Mouse (Mus musculus) myocyte (in vitro differentiated cells): ENCODE results near the gene Dnajc15. TPM values are rescaled to one million over a fixed set of nuclear protein-coding genes. Genes with fewer than 3 reads are reported as not detected.

Experiments used
- H3K27me3 ChIP-seq: one replicate; pipeline ENCODE4 v1.6.1; 2011; ENCODE audit not compliant: control insufficient read depth, insufficient read depth, insufficient read length
- H3K36me3 ChIP-seq: one replicate; pipeline ENCODE4 v1.6.1; 2011; ENCODE audit not compliant: control insufficient read depth, insufficient read depth
- H3K4me2 ChIP-seq: one replicate; pipeline ENCODE4 v1.6.1; 2011; ENCODE audit warnings: low read depth, control low read depth
- H3K4me3 ChIP-seq: one replicate; pipeline ENCODE4 v1.5.1; 2011; ENCODE audit warnings: mild to moderate bottlenecking, control low read depth, moderate library complexity
- H3K79me2 ChIP-seq: one replicate; pipeline ENCODE4 v1.6.1; 2011; ENCODE audit not compliant: control insufficient read depth, insufficient read depth
- H3ac ChIP-seq: one replicate; pipeline ENCODE4 v1.6.1; 2011; ENCODE audit not compliant: control insufficient read depth, insufficient read length
- CEBPB ChIP-seq: IDR thresholded peaks from 2 replicates; pipeline ENCODE4 v1.6.1; 2011; ENCODE audit warnings: mild to moderate bottlenecking, moderate library complexity; ENCODE audit not compliant: poor library complexity, insufficient read depth, severe bottlenecking
- E2F4 ChIP-seq: IDR thresholded peaks from one replicate; pipeline ENCODE4 v1.6.1; 2011; ENCODE audit warnings: mild to moderate bottlenecking, control low read depth, moderate library complexity; ENCODE audit not compliant: insufficient read depth
- MAX ChIP-seq: IDR thresholded peaks from one replicate; pipeline ENCODE4 v1.6.1; 2011; ENCODE audit warnings: low read depth, mild to moderate bottlenecking, control low read depth
- MYOD1 ChIP-seq, 3 experiments: IDR thresholded peaks; one replicate each; pipeline ENCODE4 v1.6.1; 2011; ENCODE audit warnings: control low read depth in 2 of 3, low read depth in 2 of 3, mild to moderate bottlenecking in 2 of 3, moderate library complexity in 1 of 3; ENCODE audit not compliant: insufficient read length in 2 of 3, control insufficient read depth in 1 of 3
- MYOG ChIP-seq, 3 experiments: IDR thresholded peaks; one replicate each; pipeline ENCODE4 v1.6.1; 2011; ENCODE audit warnings: control low read depth in 2 of 3, low read depth in 2 of 3, mild to moderate bottlenecking in 2 of 3; ENCODE audit not compliant: insufficient read length in 2 of 3, control insufficient read depth in 1 of 3, insufficient read depth in 1 of 3
- POLR2A ChIP-seq: IDR thresholded peaks from one replicate; pipeline ENCODE4 v1.6.1; 2011; ENCODE audit warnings: low read depth, mild to moderate bottlenecking, control low read depth, moderate library complexity; ENCODE audit not compliant: insufficient read length
- POLR2AphosphoS2 ChIP-seq: IDR thresholded peaks from one replicate; pipeline ENCODE4 v1.6.1; 2011; ENCODE audit warnings: low read depth, control low read depth; ENCODE audit not compliant: insufficient read length
- REST ChIP-seq: IDR thresholded peaks from one replicate; pipeline ENCODE4 v1.6.1; 2011; ENCODE audit warnings: mild to moderate bottlenecking, control low read depth, moderate library complexity; ENCODE audit not compliant: insufficient read depth, insufficient read length
- SRF ChIP-seq: IDR thresholded peaks from one replicate; pipeline ENCODE4 v1.6.1; 2011; ENCODE audit warnings: low read depth; ENCODE audit not compliant: control insufficient read depth, insufficient read length
- TCF12 ChIP-seq: IDR thresholded peaks from one replicate; pipeline ENCODE4 v1.6.1; 2011; ENCODE audit warnings: mild to moderate bottlenecking, control low read depth; ENCODE audit not compliant: poor library complexity, insufficient read depth, severe bottlenecking
- TCF3 ChIP-seq: IDR thresholded peaks from one replicate; pipeline ENCODE4 v1.6.1; 2011; ENCODE audit warnings: low read depth, control low read depth; ENCODE audit not compliant: insufficient read length
- USF1 ChIP-seq: IDR thresholded peaks from one replicate; pipeline ENCODE4 v1.6.1; 2011; ENCODE audit warnings: low read depth, mild to moderate bottlenecking, control low read depth, moderate library complexity
- polyA plus RNA-seq: library from polyadenylated mRNA; unstranded; fragments of >200 nt; fragmentation: generic; extraction: Trizol; gene quantifications from one replicate; pipeline ENCODE4 v1.2.1, GENCODE M21; 2012; ENCODE audit warnings: missing spikeins

Dnajc15 gene
- polyA plus RNA-seq, 1 experiment, result 74.7 TPM

- Histone ChIP-seq H3K79me2 (no peaks in the 10 kb centered on the region), H3K4me3 (no peak overlapping the region), H3K4me2 (no peak overlapping the region), H3K36me3 (no peaks in the 10 kb centered on the region), H3ac (no peak overlapping the region), H3K27me3 (no peaks in the 10 kb centered on the region)
- TF ChIP-seq SRF (no peak), REST (no peak), MAX (no peak), E2F4 (no peak), MYOG (IDR thresholded peaks at IDR 0.05; ENCODE audit: control insufficient read depth in 1 of 3, insufficient read depth in 1 of 3, insufficient read length in 2 of 3, low read depth in 2 of 3) (no peak), USF1 (no peak), POLR2A (no peak), CEBPB (no peak), TCF3 (no peak), MYOD1 (IDR thresholded peaks at IDR 0.05; ENCODE audit: control insufficient read depth in 1 of 3, insufficient read length in 2 of 3, low read depth in 2 of 3) (no peak), TCF12 (no peak)
These were observed 78.4 kb downstream of the Dnajc15 start for GRCm38 (mm10) chr14:77796506-77796905.

- no peaks in the 10 kb centered on the region for H3K36me3 ChIP-seq
- H3K79me2 ChIP-seq, result no peaks in the 10 kb centered on the region
- H3ac ChIP-seq, result no peak overlapping the region
- no peak overlapping the region for H3K4me3 ChIP-seq
- no peak overlapping the region for H3K4me2 ChIP-seq
- no peaks in the 10 kb centered on the region for H3K27me3 ChIP-seq
- TF ChIP-seq MYOD1 (IDR thresholded peaks at IDR 0.05; ENCODE audit: control insufficient read depth in 1 of 3, insufficient read length in 2 of 3, low read depth in 2 of 3) (no peak), MYOG (IDR thresholded peaks at IDR 0.05; ENCODE audit: control insufficient read depth in 1 of 3, insufficient read depth in 1 of 3, insufficient read length in 2 of 3, low read depth in 2 of 3) (no peak), USF1 (no peak)
These were observed 79.7 kb downstream of the Dnajc15 start for GRCm38 (mm10) chr14:77795240-77795639.

DNA sequence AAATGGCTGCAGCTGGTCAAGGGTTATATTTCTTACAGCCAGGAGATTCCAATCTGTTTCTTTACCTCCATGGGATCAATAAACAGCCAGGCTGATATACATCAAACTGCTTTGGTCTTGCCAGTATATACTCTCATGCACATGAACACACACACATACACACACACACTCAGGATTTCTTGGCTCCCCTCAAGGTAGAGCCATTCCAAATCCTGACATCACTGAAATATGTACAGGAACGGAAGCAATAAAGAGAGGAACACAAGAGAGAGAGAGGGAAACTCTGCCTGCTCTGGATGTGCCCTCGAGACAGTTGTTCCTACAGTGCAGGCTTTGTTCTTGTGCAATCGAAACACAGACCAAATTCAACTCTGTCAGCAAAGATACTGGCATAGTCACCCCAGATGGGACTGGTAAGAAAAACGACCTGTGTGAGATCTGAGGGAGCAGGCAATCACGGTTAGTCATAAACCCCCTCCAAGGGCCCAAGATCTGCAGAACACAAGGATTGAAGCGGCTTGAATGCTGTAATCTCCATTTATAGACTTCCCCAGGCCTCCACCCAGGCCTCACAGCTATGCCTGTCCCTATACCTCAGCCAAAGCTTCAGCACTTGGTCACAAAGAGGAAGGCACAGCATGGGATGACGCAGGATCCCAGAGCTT, 80.5 kb downstream of the Dnajc15 start:
- Histone ChIP-seq H3K36me3 (no peaks in the 10 kb centered on the region), H3K4me3 (no peak overlapping the region), H3K79me2 (no peaks in the 10 kb centered on the region), H3K27me3 (no peaks in the 10 kb centered on the region), H3K4me2 (no peak overlapping the region), H3ac (no peak overlapping the region)
- no peak for TF ChIP-seq POLR2AphosphoS2
- TF ChIP-seq MAX, result no peak
- no peak for TF ChIP-seq CEBPB
- TF ChIP-seq POLR2A, result no peak
- no peak for TF ChIP-seq SRF
- TF ChIP-seq TCF12, result no peak
- TF ChIP-seq REST, result no peak
- no peak for TF ChIP-seq TCF3

GRCm38 (mm10) chr14:77792998-77793397, 81.9 kb downstream of the Dnajc15 start:
- Histone ChIP-seq H3K4me2 (no peak overlapping the region), H3K36me3 (no peaks in the 10 kb centered on the region), H3K27me3 (no peaks in the 10 kb centered on the region), H3ac (no peak overlapping the region), H3K4me3 (no peak overlapping the region), H3K79me2 (no peaks in the 10 kb centered on the region)
- no peak for TF ChIP-seq REST
- TF ChIP-seq USF1, result no peak
- no peak for TF ChIP-seq MYOD1 (IDR thresholded peaks at IDR 0.05; ENCODE audit: control insufficient read depth in 1 of 3, insufficient read length in 2 of 3, low read depth in 2 of 3)
- TF ChIP-seq MYOG (IDR thresholded peaks at IDR 0.05; ENCODE audit: control insufficient read depth in 1 of 3, insufficient read depth in 1 of 3, insufficient read length in 2 of 3, low read depth in 2 of 3), result no peak
- TF ChIP-seq TCF12, result no peak
- TF ChIP-seq POLR2A, result no peak
- no peak for TF ChIP-seq POLR2AphosphoS2

DNA sequence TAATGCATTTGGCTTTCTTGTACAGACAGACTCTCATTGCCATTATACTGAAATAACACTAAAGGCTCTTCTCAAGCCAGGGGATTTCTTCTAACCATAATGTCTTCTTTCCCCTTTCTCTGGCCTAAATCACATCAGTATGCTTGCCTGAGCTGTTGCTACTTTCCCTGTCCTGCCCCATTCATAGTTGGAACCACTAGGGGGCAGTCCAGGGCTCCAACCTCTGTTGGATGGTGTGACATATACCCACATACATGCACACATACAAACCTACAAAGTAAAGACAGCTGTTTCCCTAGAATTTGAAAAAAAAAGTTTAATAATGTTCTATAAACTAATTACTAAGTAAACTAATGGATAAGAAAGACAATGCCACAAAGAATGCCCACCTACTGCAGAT, 91.7 kb downstream of the Dnajc15 start:
- Histone ChIP-seq H3K79me2 (no peaks in the 10 kb centered on the region), H3K4me2 (no peak overlapping the region), H3K36me3 (no peaks in the 10 kb centered on the region), H3K4me3 (no peak overlapping the region), H3K27me3 (no peaks in the 10 kb centered on the region), H3ac (no peak overlapping the region)
- no peak for TF ChIP-seq POLR2AphosphoS2
- TF ChIP-seq TCF12, result no peak

DNA sequence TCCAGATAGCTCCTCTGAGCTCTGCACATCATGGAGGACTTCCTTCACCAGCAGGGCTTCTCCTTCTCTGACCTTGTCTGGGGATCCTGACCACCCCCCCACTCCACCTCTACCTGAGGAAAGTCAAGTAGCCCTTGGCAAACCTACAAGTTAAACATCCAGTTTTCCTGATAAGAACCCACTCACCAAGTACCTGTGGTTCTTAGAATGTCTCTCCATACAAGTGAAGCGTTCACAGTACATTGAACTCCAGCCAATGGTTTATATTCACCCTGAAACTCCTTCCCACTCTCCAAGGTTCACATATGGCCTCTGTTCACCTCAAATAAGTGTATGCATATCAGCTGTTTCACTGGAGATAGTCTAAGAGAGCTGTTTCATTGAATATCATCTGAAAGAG, 97.6 kb downstream of the Dnajc15 start:
- no peak overlapping the region for H3K4me3 ChIP-seq
- H3K4me2 ChIP-seq, result no peak overlapping the region
- no peak overlapping the region for H3ac ChIP-seq
- no peaks in the 10 kb centered on the region for H3K36me3 ChIP-seq
- no peaks in the 10 kb centered on the region for H3K79me2 ChIP-seq
- no peaks in the 10 kb centered on the region for H3K27me3 ChIP-seq
- TF ChIP-seq MAX, result no peak
- TF ChIP-seq POLR2A, result no peak
- TF ChIP-seq TCF12, result no peak
- TF ChIP-seq CEBPB, result no peak
- no peak for TF ChIP-seq REST
- TF ChIP-seq MYOG (IDR thresholded peaks at IDR 0.05; ENCODE audit: control insufficient read depth in 1 of 3, insufficient read depth in 1 of 3, insufficient read length in 2 of 3, low read depth in 2 of 3), result no peak
- TF ChIP-seq E2F4, result no peak
- TF ChIP-seq POLR2AphosphoS2, result no peak
- TF ChIP-seq MYOD1 (IDR thresholded peaks at IDR 0.05; ENCODE audit: control insufficient read depth in 1 of 3, insufficient read length in 2 of 3, low read depth in 2 of 3), result no peak
- TF ChIP-seq TCF3, result no peak
- no peak for TF ChIP-seq USF1
- TF ChIP-seq SRF, result no peak
